Mouse (Mus musculus): ENCODE data around the gene I830077J02Rik. TPM values are rescaled to one million over a fixed set of nuclear protein-coding genes. Genes with fewer than 3 reads are reported as not detected.
A peak's percentile ranks its signal among the peaks of the same experiment; 100 is the strongest.
"Not testable (repeated sequence)": the region's sequence is repeated elsewhere in the genome, so short reads cannot be mapped to it uniquely, and the experiment has no call there.

Gene I830077J02Rik
- polyA plus RNA-seq, 1 experiment from 2014 or later = 4.4 TPM

DNA sequence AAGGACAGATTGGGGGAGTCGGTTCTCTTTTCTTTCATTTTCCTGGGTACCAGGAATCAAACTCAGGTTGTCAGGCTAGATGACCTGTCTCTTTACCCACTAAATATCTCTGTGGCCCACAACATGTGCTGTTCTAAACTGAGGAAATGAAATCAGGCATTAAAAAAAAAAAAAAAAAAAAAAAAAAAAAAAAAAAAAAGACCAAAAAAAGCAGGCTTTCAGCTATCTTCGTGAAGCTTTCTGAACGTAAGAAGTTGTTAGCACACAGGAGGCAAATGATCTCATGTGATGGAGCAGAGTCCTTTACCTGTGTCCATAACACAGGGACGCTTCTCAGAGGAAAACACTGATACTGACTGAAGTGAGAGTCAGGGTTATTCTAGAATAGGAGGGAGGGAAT is 3.6 kb upstream of the I830077J02Rik start:
- Histone ChIP-seq H3K27ac (no peak overlapping the region), H3K9me3 (replicated peaks) (no peaks in the 10 kb centered on the region), H3K36me3 (peaks cover 25% of the 10 kb centered on the region), H3K9ac (no peak overlapping the region), H3K4me3 (no peak overlapping the region), H3K27me3 (replicated peaks) (no peaks in the 10 kb centered on the region), H3K4me1 (peaks cover 14% of the 10 kb centered on the region), H3K4me2 (no peak overlapping the region)
- ATAC-seq = no peak
- 75% methylated on average over 4 of the region's 4 CpGs for WGBS (ENCODE audit: insufficient replicate concordance)

DNA sequence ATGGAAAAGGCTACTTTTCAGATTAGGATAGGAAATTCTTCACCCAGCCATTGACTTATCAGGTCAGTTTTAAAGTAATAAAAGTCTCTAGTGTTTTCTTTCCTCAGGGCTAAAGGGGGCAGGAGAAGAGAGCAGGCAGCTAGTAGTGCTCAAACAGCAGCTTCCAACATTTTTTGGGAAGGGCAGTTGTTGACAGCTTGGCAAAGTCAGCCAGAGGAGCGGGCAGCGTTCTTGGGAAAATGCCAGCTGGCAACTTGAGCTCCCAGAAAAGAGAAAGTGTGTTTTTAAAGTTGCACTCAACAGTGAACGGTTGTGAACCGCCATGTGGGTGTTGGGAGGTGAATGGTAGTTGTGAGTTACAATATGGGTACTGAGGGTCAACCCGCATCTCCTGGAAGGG is 2.6 kb upstream of the I830077J02Rik start:
- Histone ChIP-seq H3K9me3 (replicated peaks) (no peaks in the 10 kb centered on the region), H3K4me1 (peaks cover 14% of the 10 kb centered on the region), H3K27me3 (replicated peaks) (no peaks in the 10 kb centered on the region), H3K9ac (no peak overlapping the region), H3K27ac (no peak overlapping the region), H3K4me2 (no peak overlapping the region), H3K4me3 (no peak overlapping the region), H3K36me3 (peaks cover 15% of the 10 kb centered on the region)
- no peak for ATAC-seq
- WGBS (ENCODE audit: insufficient replicate concordance) = 85% methylated on average over 5 of the region's 5 CpGs

DNA sequence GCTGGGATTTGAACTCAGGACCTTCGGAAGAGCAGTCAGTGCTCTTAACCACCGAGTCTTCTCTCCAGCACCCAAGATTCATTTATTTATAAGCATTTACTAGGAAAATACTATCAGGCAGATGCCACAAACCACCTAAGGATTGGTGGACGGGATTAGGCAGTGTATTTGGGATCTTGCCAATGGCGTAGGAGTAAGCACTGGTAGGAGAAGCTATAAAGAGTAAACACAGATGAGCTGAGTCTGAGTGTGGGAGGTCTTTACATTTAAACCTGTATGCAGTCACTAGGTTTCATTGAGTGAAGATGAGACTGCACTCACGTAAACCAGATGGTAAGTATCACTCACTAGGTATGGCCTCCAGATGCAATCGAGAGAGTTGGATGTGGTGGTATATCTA is 1.5 kb upstream of the I830077J02Rik start:
- no peak overlapping the region for H3K4me2 ChIP-seq
- WGBS (ENCODE audit: insufficient replicate concordance) = 79% methylated on average over 6 of the region's 6 CpGs
- ATAC-seq = no peak
- H3K27ac ChIP-seq = no peak overlapping the region
- peaks cover 13% of the 10 kb centered on the region for H3K36me3 ChIP-seq
- H3K9ac ChIP-seq = no peak overlapping the region
- H3K4me3 ChIP-seq = no peak overlapping the region
- no peaks in the 10 kb centered on the region for H3K9me3 ChIP-seq (replicated peaks)
- peaks cover 23% of the 10 kb centered on the region for H3K4me1 ChIP-seq
- no peaks in the 10 kb centered on the region for H3K27me3 ChIP-seq (replicated peaks)

DNA sequence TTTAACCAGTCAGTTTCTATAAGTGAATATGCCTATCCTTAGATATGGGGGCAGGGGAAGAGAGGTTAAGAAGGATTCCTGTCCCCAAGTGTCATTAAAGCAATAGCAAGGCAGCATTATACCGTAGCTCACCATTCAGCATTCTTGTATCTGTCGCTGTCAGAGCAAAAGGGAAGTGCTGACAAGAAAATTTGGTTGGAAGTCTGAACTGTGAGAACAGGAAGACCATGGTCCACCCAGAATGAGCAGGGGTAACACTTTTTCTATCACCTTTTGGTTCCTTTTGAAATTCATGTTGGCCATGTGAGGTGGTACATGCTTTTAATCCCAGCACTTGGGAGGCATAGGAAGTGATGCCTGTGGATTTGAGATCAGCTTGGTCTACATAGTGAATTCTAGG is 1.4 kb downstream of the I830077J02Rik start:
- no peaks in the 10 kb centered on the region for H3K9me3 ChIP-seq (replicated peaks)
- H3K4me2 ChIP-seq = no peak overlapping the region
- H3K4me1 ChIP-seq = peaks cover 40% of the 10 kb centered on the region
- no peaks in the 10 kb centered on the region for H3K27me3 ChIP-seq (replicated peaks)
- no peak overlapping the region for H3K9ac ChIP-seq
- H3K27ac ChIP-seq = no peak overlapping the region
- H3K36me3 ChIP-seq = no peaks in the 10 kb centered on the region
- H3K4me3 ChIP-seq = no peak overlapping the region
- ATAC-seq = no peak
- WGBS (ENCODE audit: insufficient replicate concordance) = 36% methylated on average over 2 of the region's 2 CpGs

DNA sequence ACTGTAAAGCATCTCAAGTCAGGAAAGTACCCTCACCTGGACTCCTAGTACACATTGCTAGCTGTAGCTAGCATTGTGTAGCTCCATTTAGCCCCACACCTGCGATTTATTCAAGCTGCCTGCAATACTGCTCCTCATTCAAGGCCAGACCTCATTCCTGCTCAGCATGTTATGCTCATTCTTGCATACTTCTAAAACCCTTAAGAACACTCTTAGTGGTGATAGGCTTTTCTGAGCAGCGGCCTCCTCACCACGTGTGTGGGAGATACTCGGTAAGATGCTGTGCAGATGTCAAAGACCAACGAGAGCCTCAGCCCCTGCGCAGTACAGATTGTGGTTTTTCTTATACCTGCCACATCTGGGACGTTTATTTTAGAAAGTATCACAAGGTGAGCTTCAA is 2.6 kb downstream of the I830077J02Rik start:
- Histone ChIP-seq H3K4me2 (no peak overlapping the region), H3K36me3 (no peaks in the 10 kb centered on the region), H3K4me1 (peaks cover 51% of the 10 kb centered on the region), H3K9me3 (replicated peaks) (no peaks in the 10 kb centered on the region), H3K9ac (no peak overlapping the region), H3K27me3 (replicated peaks) (no peaks in the 10 kb centered on the region), H3K27ac (no peak overlapping the region), H3K4me3 (no peak overlapping the region)
- WGBS (ENCODE audit: insufficient replicate concordance) = 52% methylated on average over 7 of the region's 7 CpGs
- ATAC-seq = no peak

DNA sequence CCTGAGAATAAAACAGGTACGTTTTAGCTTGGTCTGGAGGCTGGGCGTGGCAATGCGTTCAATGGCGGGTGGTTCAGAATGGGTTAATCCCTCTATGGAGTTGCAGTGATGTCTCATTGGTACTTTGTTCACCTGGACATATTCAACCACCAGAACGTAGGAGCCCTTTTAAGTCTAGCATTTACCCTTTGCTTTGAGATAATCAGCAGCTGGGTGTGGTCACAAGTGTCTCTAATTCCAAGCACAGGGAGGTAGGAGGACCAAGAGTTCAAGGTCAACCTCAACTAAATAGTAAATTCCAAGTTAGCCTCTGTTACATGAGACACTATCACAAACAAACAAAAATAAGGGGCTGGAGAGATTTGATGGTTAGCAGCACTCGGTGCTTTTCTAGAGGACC is 3.7 kb downstream of the I830077J02Rik start:
- peaks cover 61% of the 10 kb centered on the region for H3K4me1 ChIP-seq
- WGBS (ENCODE audit: insufficient replicate concordance) = 75% methylated on average over 6 of the region's 6 CpGs
- no peak overlapping the region for H3K27ac ChIP-seq
- H3K9me3 ChIP-seq (replicated peaks) = no peaks in the 10 kb centered on the region
- no peak for ATAC-seq
- H3K4me3 ChIP-seq = no peak overlapping the region
- no peaks in the 10 kb centered on the region for H3K27me3 ChIP-seq (replicated peaks)
- no peak overlapping the region for H3K9ac ChIP-seq
- no peak overlapping the region for H3K4me2 ChIP-seq
- H3K36me3 ChIP-seq = no peaks in the 10 kb centered on the region

DNA sequence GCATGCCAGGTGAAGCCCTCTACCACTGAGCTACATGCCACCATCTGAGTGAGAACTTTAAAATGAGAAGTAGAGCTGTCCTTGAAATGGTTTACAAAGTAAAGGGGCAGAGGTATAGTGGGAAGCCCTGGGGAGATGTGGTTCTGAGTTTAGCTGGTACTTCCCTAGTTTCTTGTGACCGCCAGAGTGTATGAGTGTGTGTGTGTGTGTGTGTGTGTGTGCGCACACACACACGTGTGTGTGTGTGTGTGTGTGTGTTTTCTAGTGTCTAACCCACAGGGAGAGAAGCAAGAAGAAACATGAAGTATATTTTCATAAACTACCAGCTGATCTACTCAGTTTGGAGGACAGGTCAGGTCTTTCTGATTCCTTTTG is 4.3 kb downstream of the I830077J02Rik start:
- WGBS (ENCODE audit: insufficient replicate concordance) = 65% methylated on average over 3 of the region's 3 CpGs

DNA sequence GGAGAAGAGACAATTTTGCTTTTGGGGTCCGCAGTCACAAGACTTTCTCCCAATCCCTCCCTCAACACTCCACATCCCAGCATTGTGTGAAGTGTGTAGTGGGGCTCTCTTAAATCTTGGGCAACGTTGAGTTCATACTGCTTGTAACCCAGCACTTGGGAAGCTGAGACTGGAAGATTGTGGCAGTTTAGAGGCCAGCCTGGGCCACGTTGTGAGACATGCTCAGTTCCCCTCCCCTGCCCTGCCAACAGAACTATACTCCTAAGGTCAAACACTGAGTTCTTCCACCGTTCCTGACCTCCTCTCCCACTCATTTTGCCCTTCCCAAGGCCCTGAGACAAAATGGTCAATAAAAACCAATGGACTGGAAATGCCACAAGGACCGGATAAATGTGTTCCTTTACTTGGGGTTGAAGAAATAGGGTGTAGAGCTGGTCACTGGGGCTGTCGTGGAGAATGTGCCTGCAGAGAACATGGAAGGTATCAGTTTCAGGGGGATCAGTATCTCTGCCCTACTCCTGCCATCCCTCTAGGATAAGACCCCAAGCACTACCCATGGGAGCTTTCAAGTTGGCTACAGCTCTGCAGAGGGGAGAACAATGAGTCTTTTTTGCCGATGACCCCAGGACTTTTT is 4.8 kb downstream of the I830077J02Rik start:
- no peak overlapping the region for H3K27ac ChIP-seq
- H3K9me3 ChIP-seq (replicated peaks) = no peaks in the 10 kb centered on the region
- no peak overlapping the region for H3K4me3 ChIP-seq
- 72% methylated on average over 7 of the region's 7 CpGs for WGBS (ENCODE audit: insufficient replicate concordance)
- H3K36me3 ChIP-seq = no peaks in the 10 kb centered on the region
- no peak overlapping the region for H3K9ac ChIP-seq
- H3K4me1 ChIP-seq = peaks cover 59% of the 10 kb centered on the region
- H3K27me3 ChIP-seq (replicated peaks) = no peaks in the 10 kb centered on the region
- ATAC-seq = no peak
- no peak overlapping the region for H3K4me2 ChIP-seq

More for the DNA sequence above, 4.3 kb downstream of the I830077J02Rik start:
- H3K36me3 ChIP-seq = no peaks in the 10 kb centered on the region
- H3K4me3 ChIP-seq = no peak overlapping the region
- no peak for ATAC-seq
- H3K27ac ChIP-seq = no peak overlapping the region
- peaks cover 62% of the 10 kb centered on the region for H3K4me1 ChIP-seq
- H3K27me3 ChIP-seq (replicated peaks) = no peaks in the 10 kb centered on the region
- H3K4me2 ChIP-seq = no peak overlapping the region
- no peaks in the 10 kb centered on the region for H3K9me3 ChIP-seq (replicated peaks)
- H3K9ac ChIP-seq = no peak overlapping the region

DNA sequence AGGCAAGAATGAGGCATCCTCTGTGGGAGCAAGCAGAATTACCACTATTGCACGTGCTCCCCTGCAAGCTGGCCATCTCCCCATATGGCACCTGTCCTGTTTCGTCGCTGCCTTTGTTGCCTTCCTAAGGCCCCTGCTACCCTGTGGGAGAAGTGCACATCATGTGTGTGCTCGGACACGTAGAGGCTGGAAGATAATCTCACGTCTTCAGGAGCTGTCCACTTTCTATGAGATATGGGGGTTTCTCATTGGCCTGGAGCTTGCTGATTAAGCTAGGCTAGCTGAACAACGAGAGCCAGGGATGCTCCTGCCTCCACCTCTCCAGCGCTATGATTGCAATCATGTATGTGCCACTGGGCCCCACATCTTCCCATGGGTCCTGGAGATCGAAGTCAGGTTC is 7.8 kb downstream of the I830077J02Rik start:
- Histone ChIP-seq H3K4me3 (no peak overlapping the region), H3K9me3 (replicated peaks) (no peaks in the 10 kb centered on the region), H3K9ac (no peak overlapping the region), H3K27ac (no peak overlapping the region), H3K4me2 (no peak overlapping the region), H3K27me3 (replicated peaks) (no peaks in the 10 kb centered on the region), H3K36me3 (no peaks in the 10 kb centered on the region), H3K4me1 (peaks cover 57% of the 10 kb centered on the region)
- 46% methylated on average over 9 of the region's 9 CpGs for WGBS (ENCODE audit: insufficient replicate concordance)
- peak; percentile 54 for ATAC-seq

DNA sequence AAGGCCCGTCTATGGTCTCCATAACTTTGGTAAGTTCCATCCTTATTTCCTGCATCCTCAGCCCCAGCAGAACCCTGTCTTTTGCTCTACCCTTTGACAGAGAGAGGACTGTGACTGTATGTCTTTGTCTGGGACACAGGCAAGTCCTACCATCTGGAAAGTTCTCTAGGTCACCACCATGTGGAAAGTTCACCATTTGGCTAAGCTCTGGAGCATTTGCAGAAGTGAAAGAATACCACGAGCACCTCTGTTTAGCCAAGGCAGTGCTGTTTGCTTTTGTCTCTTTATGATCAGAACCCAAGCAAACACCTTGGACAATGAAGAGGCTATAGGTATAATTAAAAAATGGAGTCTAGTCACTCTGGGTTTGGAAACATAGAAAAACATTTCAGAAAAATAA is 10.5 kb downstream of the I830077J02Rik start:
- Histone ChIP-seq H3K9me3 (replicated peaks) (no peaks in the 10 kb centered on the region), H3K4me1 (peaks cover 61% of the 10 kb centered on the region), H3K27ac (no peak overlapping the region), H3K36me3 (no peaks in the 10 kb centered on the region), H3K4me2 (no peak overlapping the region), H3K4me3 (no peak overlapping the region), H3K27me3 (replicated peaks) (no peaks in the 10 kb centered on the region), H3K9ac (no peak overlapping the region)
- 61% methylated on average over 2 of the region's 2 CpGs for WGBS (ENCODE audit: insufficient replicate concordance)
- no peak for ATAC-seq

DNA sequence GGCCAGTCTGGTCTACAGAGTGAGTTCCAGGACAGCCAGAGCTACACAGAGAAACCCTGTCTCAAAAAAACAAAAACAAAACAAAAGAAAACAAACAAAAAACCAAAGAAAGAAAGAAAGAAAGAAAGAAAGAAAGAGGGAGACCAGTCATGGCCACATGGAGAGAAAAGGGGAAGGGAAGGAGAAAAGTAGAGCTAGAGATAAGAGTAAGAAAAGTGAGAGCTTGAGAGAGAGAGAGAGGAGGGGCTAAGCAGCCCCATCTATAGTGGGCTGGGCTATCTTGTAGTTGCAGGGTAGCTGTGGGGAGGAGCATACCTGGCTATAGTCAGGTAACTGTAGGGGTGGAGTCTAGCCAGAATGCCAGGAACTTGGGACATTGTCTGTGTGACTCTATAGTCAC is 11.7 kb downstream of the I830077J02Rik start:
- not testable (repeated sequence) for ATAC-seq; H3K36me3 ChIP-seq; H3K27me3 ChIP-seq (replicated peaks); H3K4me3 ChIP-seq; H3K27ac ChIP-seq; H3K4me2 ChIP-seq; H3K9ac ChIP-seq; H3K9me3 ChIP-seq (replicated peaks)
- H3K4me1 ChIP-seq = peaks cover 62% of the 10 kb centered on the region

DNA sequence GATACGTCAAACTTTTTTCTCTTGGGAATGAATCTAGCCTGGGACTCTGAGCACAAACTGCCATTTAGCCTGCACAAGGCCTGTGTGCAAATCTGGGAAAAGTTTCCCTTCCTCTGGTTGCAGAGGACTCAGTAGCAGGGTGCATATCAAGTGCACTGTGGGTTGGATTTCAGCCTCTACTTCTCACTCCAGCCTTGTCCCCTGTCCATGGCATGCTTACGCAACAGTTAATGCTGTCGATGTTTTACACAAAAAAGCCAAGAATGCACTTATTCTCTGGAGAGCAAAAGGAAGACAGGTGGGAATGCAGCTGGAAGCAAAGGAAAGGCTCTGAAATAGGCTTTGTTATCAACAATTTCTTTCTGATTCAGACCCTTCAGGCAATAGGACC is 14.1 kb downstream of the I830077J02Rik start:
- no peaks in the 10 kb centered on the region for H3K9me3 ChIP-seq (replicated peaks)
- no peak overlapping the region for H3K4me3 ChIP-seq
- no peak overlapping the region for H3K4me2 ChIP-seq
- 39% methylated on average over 3 of the region's 3 CpGs for WGBS (ENCODE audit: insufficient replicate concordance)
- H3K27ac ChIP-seq = no peak overlapping the region
- H3K4me1 ChIP-seq = peaks cover 68% of the 10 kb centered on the region
- no peaks in the 10 kb centered on the region for H3K36me3 ChIP-seq
- no peak overlapping the region for H3K9ac ChIP-seq
- ATAC-seq = no peak
- no peaks in the 10 kb centered on the region for H3K27me3 ChIP-seq (replicated peaks)

DNA sequence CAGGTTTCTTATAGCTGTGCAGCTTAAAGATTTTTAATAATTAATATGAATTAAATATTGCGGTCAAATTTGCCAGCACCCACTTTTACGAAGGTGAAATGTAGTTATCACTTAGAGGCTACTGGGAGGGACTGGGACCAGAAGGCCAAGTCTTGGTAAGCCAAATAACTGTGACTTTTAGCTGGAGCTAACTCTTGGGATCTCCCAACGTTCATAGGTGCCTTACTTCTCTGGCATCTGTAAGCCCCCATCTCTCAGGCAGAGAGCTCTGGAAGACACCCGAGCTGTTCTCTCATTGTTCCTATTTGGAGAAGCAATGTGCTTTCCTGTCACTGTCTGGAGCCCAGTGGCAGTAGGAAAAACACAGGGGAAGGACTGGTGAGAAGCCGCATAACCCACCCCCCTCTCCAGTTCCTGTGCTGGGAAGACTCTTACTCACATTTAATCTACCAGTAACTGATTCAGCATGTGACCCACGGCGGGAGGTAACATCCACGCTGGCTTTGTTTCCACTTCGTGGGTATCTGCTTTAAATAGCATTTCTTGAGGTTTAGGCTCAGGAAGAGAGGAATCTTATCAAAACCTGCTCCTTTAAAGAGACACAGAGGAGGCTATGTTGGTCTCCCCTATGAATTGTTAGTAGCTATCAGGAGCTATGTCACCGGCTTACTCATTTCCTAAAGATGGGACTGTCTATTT is 14.7 kb downstream of the I830077J02Rik start:
- H3K4me1 ChIP-seq = peaks cover 71% of the 10 kb centered on the region

More for the DNA sequence above, 14.7 kb downstream of the I830077J02Rik start:
- 29% methylated on average over 10 of the region's 10 CpGs for WGBS (ENCODE audit: insufficient replicate concordance)
- H3K9ac ChIP-seq = no peak overlapping the region
- H3K9me3 ChIP-seq (replicated peaks) = no peaks in the 10 kb centered on the region
- H3K4me3 ChIP-seq = no peak overlapping the region
- no peak overlapping the region for H3K27ac ChIP-seq
- no peak overlapping the region for H3K4me2 ChIP-seq
- H3K27me3 ChIP-seq (replicated peaks) = no peaks in the 10 kb centered on the region
- no peaks in the 10 kb centered on the region for H3K36me3 ChIP-seq
- ATAC-seq = no peak
